Comparison of ENCODE assay signal across 8 mouse cellular contexts in the genomic region with DNA sequence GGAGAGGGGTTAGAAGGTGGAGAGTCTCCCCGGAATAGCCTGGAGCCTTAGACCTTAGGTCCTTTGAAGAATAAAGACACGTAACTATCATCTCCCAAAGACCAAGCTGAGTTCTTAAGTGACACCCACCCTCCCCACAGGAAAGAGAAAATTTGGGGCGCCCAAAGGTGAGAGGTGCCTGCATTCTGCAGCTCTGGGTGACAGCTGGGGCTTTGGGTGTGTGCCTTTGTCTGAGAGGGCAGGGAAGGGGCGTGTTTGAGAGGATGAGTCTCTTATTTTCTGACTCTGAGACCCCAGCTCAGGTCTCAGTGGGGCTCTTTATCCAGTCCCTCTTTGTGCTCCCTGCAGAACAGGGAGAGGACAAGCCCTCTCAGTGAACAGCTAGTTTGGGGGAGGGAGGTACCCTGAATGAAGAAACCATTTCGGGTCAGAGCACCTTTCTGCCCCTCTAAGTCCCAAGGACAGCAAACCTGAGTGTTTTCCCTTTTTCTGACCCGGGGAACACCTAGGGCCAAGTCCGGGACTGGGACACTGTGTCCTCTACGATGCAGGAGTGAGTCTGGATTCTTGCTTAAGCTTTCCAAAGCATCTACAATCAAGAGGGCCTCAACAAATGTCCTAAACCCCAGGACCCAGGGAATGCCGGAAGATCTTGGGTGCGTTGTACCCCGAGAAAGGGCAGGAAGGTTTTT. TPM values are rescaled to one million over a fixed set of nuclear protein-coding genes. Genes with fewer than 3 reads are reported as not detected.
DNase-seq lines count a peak whose midpoint lies in the region; ATAC-seq and TF ChIP-seq lines count a peak whose summit lies in the region.

No protein-coding gene starts in this region.

- H3K79me2 ChIP-seq in C2C12 (ENCODE audit: control insufficient read depth, insufficient read depth) = peaks cover 5% of the 10 kb centered on the region

- TF ChIP-seq CTCF in cerebellum, adult 2 months (IDR thresholded peaks at IDR 0.05; ENCODE audit: borderline replicate concordance, insufficient read depth, low read depth, low read length) = no peak
- no peak for TF ChIP-seq CTCF in C2C12 (IDR thresholded peaks at IDR 0.05; ENCODE audit: control insufficient read depth, insufficient read depth, insufficient read length)

- no peak for TF ChIP-seq POLR2A in cerebellum, adult 2 months (IDR thresholded peaks at IDR 0.05; ENCODE audit: borderline replicate concordance, insufficient read depth, low read length)

- H3K4me2 ChIP-seq in forebrain, embryonic 16.5 days (ENCODE audit: low read length) = peak overlapping the region; percentile 98

- H3K27me3 ChIP-seq in cerebellum, adult 2 months (ENCODE audit: control insufficient read depth, insufficient read depth, low read length) = no peaks in the 10 kb centered on the region
- H3K27me3 ChIP-seq in C2C12 (ENCODE audit: control insufficient read depth, insufficient read depth, insufficient read length) = peaks cover under 1% of the 10 kb centered on the region
- H3K27me3 ChIP-seq in forebrain, embryonic 16.5 days (replicated peaks; ENCODE audit: control insufficient read depth, insufficient read depth, low read length) = no peaks in the 10 kb centered on the region
- H3K27me3 ChIP-seq in midbrain, embryonic 10.5 days (ENCODE audit: low read depth, poor library complexity, severe bottlenecking) = peaks cover 14% of the 10 kb centered on the region

- no peaks in the 10 kb centered on the region for H3K36me3 ChIP-seq in C2C12 (ENCODE audit: control insufficient read depth, insufficient read depth)
- H3K36me3 ChIP-seq in forebrain, embryonic 16.5 days (ENCODE audit: control insufficient read depth, insufficient read depth) = no peaks in the 10 kb centered on the region
- peaks cover 45% of the 10 kb centered on the region for H3K36me3 ChIP-seq in midbrain, embryonic 10.5 days

- no peaks in the 10 kb centered on the region for H3K9me3 ChIP-seq in forebrain, embryonic 16.5 days (ENCODE audit: control insufficient read depth, low read length)
- H3K9me3 ChIP-seq in midbrain, embryonic 10.5 days (replicated peaks) = no peaks in the 10 kb centered on the region

- H3K9ac ChIP-seq in forebrain, embryonic 16.5 days (replicated peaks; ENCODE audit: low read depth, low read length) = peak overlapping the region; percentile 100

- no peaks in the 10 kb centered on the region for H3K79me3 ChIP-seq in C2C12 (ENCODE audit: low read depth)

- no peak for ATAC-seq in forebrain, embryonic 16.5 days
- ATAC-seq in granulocyte monocyte progenitor cell, adult 5-6 weeks (replicated peaks; ENCODE audit: poor library complexity, severe bottlenecking) = no peak

- 7% methylated on average over 11 of the region's 11 CpGs for WGBS in cerebellum, adult 2 months
- 2% methylated on average over 11 of the region's 11 CpGs for WGBS in forebrain, embryonic 16.5 days
- 14% methylated on average over 11 of the region's 11 CpGs for WGBS in midbrain, embryonic 10.5 days

- peak overlapping the region; percentile 81 for H3K4me3 ChIP-seq in cerebellum, adult 2 months (replicated peaks; ENCODE audit: insufficient read depth, low read depth, low read length)
- H3K4me3 ChIP-seq in C2C12 (ENCODE audit: insufficient read depth, poor library complexity, severe bottlenecking) = peak overlapping the region; percentile 55
- peak overlapping the region; percentile 67 for H3K4me3 ChIP-seq in forebrain, embryonic 16.5 days (replicated peaks; ENCODE audit: low read length)
- H3K4me3 ChIP-seq in midbrain, embryonic 10.5 days = peak overlapping the region; percentile 100

- H3K27ac ChIP-seq in cerebellum, adult 2 months (ENCODE audit: insufficient read depth, low read length) = peak overlapping the region; percentile 97
- H3K27ac ChIP-seq in forebrain, embryonic 16.5 days (ENCODE audit: low read length) = peak overlapping the region; percentile 99
- peak overlapping the region; percentile 99 for H3K27ac ChIP-seq in midbrain, embryonic 10.5 days (replicated peaks)

- DNase-seq in cerebellum, adult 2 months = peak in 1 of 2 experiments; percentile 49
- no peak for DNase-seq in cerebellum, postnatal 14 days
- DNase-seq in midbrain, embryonic 10.5 days (ENCODE audit: low spot score) = no peak
- peak; percentile 70 for DNase-seq in thymus, postnatal 4 days
- DNase-seq in cerebellum, postnatal 4 days (ENCODE audit: low spot score in 2 of 2) = no peak

- H3K4me1 ChIP-seq in cerebellum, adult 2 months (ENCODE audit: control insufficient read depth, insufficient read depth, low read length) = peaks cover 44% of the 10 kb centered on the region
- H3K4me1 ChIP-seq in forebrain, embryonic 16.5 days (replicated peaks; ENCODE audit: control insufficient read depth, insufficient read depth, low read length) = peaks cover 47% of the 10 kb centered on the region
- H3K4me1 ChIP-seq in midbrain, embryonic 10.5 days = peaks cover 62% of the 10 kb centered on the region

- H3ac ChIP-seq in C2C12 (ENCODE audit: control insufficient read depth, insufficient read length, low read depth) = peak overlapping the region; percentile 86

TF ChIP-seq in C2C12, 6 proteins besides CTCF, POLR2A, EP300 and RAD21:
- TF ChIP-seq CEBPB (IDR thresholded peaks at IDR 0.05; ENCODE audit: low read depth) (no peak), MAX (IDR thresholded peaks at IDR 0.05) (no peak), MYOD1 (IDR thresholded peaks at IDR 0.05; ENCODE audit: control insufficient read depth, insufficient read length, low read depth) (no peak), USF1 (IDR thresholded peaks at IDR 0.05; ENCODE audit: low read depth) (no peak), MYOG (IDR thresholded peaks at IDR 0.05; ENCODE audit: control insufficient read depth, extremely low read depth, insufficient read length) (no peak), FOSL1 (IDR thresholded peaks at IDR 0.05; ENCODE audit: insufficient read depth, low read length, poor library complexity, severe bottlenecking) (no peak)

RNA-seq across cellular contexts. Expression of a gene that starts 1.1 kb away (rescaled TPM):
- 227 and 282 TPM in 2 replicates for polyA plus RNA-seq in cerebellum, adult 2 months (2012; rRNA removed)
- 11.3 TPM for polyA plus RNA-seq in C2C12 (2012; fragmentation: generic; extraction: Trizol)
- 295 and 323 TPM in 2 replicates for polyA plus RNA-seq in forebrain, embryonic 16.5 days (2015; fragmentation: Nextera tagmentation; extraction: Ambion mirVana)
- polyA plus RNA-seq in midbrain, embryonic 10.5 days (2016; fragmentation: Nextera tagmentation; extraction: Ambion mirVana) = 91.5 and 129 TPM in 2 replicates
- 1.2 and 1.3 TPM in 2 replicates for total RNA-seq in granulocyte monocyte progenitor cell, adult 5-6 weeks (2014; fragmentation: Nextera tagmentation)
- total RNA-seq in granulocyte monocyte progenitor cell, adult 5-6 weeks (2017) = 0.69 and 1.2 TPM in 2 replicates
